Comparison of ENCODE assay signal across 8 mouse cellular contexts in the genomic region with DNA sequence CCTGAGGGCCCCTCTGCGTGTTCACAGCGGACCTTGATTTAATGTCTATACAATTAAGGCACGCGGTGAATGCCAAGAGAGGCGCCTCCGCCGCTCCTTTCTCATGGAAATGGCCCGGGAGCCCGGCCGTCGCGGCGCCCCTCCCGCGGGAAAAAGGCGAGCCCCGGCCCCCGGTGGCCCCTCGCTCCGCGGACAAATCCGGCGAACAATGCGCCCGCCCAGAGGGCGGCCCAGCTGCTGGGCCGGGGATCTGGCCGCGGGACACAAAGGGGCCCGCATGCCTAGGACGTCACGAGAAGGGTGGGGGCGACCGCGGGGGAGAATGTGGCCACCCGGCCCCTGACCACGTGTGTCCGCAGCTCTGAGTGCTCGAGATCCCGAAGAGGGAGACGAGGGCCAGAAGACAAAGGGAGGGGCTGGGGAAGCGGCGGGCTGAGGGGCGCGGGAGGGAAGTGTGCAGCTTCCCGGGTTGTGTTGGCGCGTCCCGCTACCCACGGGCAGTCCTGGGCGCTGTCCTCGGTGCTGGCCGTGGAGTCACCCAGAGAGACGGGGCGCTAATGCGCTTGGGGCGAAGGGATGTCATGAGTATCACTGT. TPM values are rescaled to one million over a fixed set of nuclear protein-coding genes. Genes with fewer than 3 reads are reported as not detected.
A peak's percentile ranks its signal among the peaks of the same experiment; 100 is the strongest.
DNase-seq lines count a peak whose midpoint lies in the region; ATAC-seq and TF ChIP-seq lines count a peak whose summit lies in the region.

No protein-coding gene starts in this region.

- intact Hi-C loops in heart, postnatal 10 days (cut with DNase I) = no loop called here

- peaks cover 75% of the 10 kb centered on the region for H3K27me3 ChIP-seq in lung, embryonic 16.5 days (ENCODE audit: control insufficient read depth, insufficient read depth, low read depth, low read length)

- TF ChIP-seq CTCF in cortical plate, adult 2 months (IDR thresholded peaks at IDR 0.05; ENCODE audit: extremely low read depth, insufficient read depth, low read length) = no peak

- WGBS in lung, embryonic 16.5 days = 0% methylated on average over 55 of the region's 57 CpGs

- H3K27ac ChIP-seq in cortical plate, adult 2 months (ENCODE audit: insufficient read depth, low read length) = peak overlapping the region; percentile 87
- no peak overlapping the region for H3K27ac ChIP-seq in lung, embryonic 16.5 days (ENCODE audit: low read length)

- H3K4me2 ChIP-seq in lung, embryonic 16.5 days (ENCODE audit: low read depth, low read length) = peak overlapping the region; percentile 67

- H3K9ac ChIP-seq in lung, embryonic 16.5 days (ENCODE audit: low read length) = no peak overlapping the region

- no peaks in the 10 kb centered on the region for H3K36me3 ChIP-seq in lung, embryonic 16.5 days (ENCODE audit: control insufficient read depth, insufficient read depth, low read length)

- H3K4me3 ChIP-seq in cortical plate, adult 2 months (ENCODE audit: insufficient read depth, low read length) = peak overlapping the region; percentile 78
- peak overlapping the region; percentile 48 for H3K4me3 ChIP-seq in lung, embryonic 16.5 days (ENCODE audit: low read length)

- H3K4me1 ChIP-seq in cortical plate, adult 2 months (ENCODE audit: control insufficient read depth, insufficient read depth, low read length) = peaks cover 6% of the 10 kb centered on the region
- H3K4me1 ChIP-seq in lung, embryonic 16.5 days (replicated peaks; ENCODE audit: control insufficient read depth, insufficient read depth, low read length) = peaks cover 15% of the 10 kb centered on the region

- H3K9me3 ChIP-seq in lung, embryonic 16.5 days (ENCODE audit: control insufficient read depth, low read length) = no peaks in the 10 kb centered on the region

- no peak for TF ChIP-seq POLR2A in cortical plate, adult 2 months (IDR thresholded peaks at IDR 0.05; ENCODE audit: extremely low read depth, insufficient read depth, low read length)

- peak; percentile 29 to 72 for DNase-seq in spleen, postnatal 4 days (ENCODE audit: low spot score in 2 of 2)
- DNase-seq in spleen, postnatal 36 days (ENCODE audit: low spot score in 2 of 2) = no peak
- DNase-seq in heart, postnatal 10 days = peak; percentile 59 to 71
- peak; percentile 47 for DNase-seq in layer of hippocampus, adult 9-11 months
- peak; percentile 71 to 78 for DNase-seq in right cerebral cortex, postnatal 10 days (ENCODE audit: low spot score in 2 of 2)
- no peak for DNase-seq in natural killer cell, adult 2 months (ENCODE audit: low spot score in 2 of 2)

- peak; percentile 52 for ATAC-seq in lung, embryonic 16.5 days (ENCODE audit: low read depth)

RNA-seq across cellular contexts. Expression of a gene that starts 26.6 kb away (rescaled TPM):
- polyA plus RNA-seq in cortical plate, adult 2 months (2012; rRNA removed) = 45.2 and 49.1 TPM in 2 replicates
- 10 to 100 TPM; 46.6 to 46.9 TPM for total RNA-seq in heart, postnatal 10 days (2021)
- polyA plus RNA-seq in lung, embryonic 16.5 days (2015; fragmentation: Nextera tagmentation; extraction: Ambion mirVana) = 13.4 and 14.9 TPM in 2 replicates

RNA-seq across cellular contexts. Expression of a gene that starts 34.7 kb away (rescaled TPM):
- 0.23 and 0.32 TPM in 2 replicates for polyA plus RNA-seq in cortical plate, adult 2 months (2012; rRNA removed)
- not detected for total RNA-seq in heart, postnatal 10 days (2021)
- polyA plus RNA-seq in lung, embryonic 16.5 days (2015; fragmentation: Nextera tagmentation; extraction: Ambion mirVana) = 0.14 TPM in 1 of 2 replicates, not detected in the other

Comparison
In these comparisons a context has a peak if more than half of its experiments do, and no peak if none do; other contexts are left out.
1. DNase-seq: peak in spleen, postnatal 4 days (2 of 2), heart, postnatal 10 days (2 of 2), layer of hippocampus, adult 9-11 months (single experiment) and right cerebral cortex, postnatal 10 days (2 of 2); none in spleen, postnatal 36 days (0 of 2) and natural killer cell, adult 2 months (0 of 2).